Mouse (Mus musculus) C2C12 (cell line): ENCODE measurements around the gene Smtnl1.

Experiments used
- MAX ChIP-seq: IDR thresholded peaks from one replicate; pipeline ENCODE4 v1.6.1; 2011; ENCODE audit warnings: mild to moderate bottlenecking, control low read depth
- MYOD1 ChIP-seq: IDR thresholded peaks from one replicate; pipeline ENCODE4 v1.6.1; 2011; ENCODE audit warnings: low read depth; ENCODE audit not compliant: control insufficient read depth, insufficient read length

GRCm38 (mm10) chr2:84861430-84861829 is 39.0 kb upstream of the Smtnl1 start:
- TF ChIP-seq MAX (no peak), MYOD1 (no peak)
